8 mouse cellular contexts compared by ENCODE assay signal in the genomic region with DNA sequence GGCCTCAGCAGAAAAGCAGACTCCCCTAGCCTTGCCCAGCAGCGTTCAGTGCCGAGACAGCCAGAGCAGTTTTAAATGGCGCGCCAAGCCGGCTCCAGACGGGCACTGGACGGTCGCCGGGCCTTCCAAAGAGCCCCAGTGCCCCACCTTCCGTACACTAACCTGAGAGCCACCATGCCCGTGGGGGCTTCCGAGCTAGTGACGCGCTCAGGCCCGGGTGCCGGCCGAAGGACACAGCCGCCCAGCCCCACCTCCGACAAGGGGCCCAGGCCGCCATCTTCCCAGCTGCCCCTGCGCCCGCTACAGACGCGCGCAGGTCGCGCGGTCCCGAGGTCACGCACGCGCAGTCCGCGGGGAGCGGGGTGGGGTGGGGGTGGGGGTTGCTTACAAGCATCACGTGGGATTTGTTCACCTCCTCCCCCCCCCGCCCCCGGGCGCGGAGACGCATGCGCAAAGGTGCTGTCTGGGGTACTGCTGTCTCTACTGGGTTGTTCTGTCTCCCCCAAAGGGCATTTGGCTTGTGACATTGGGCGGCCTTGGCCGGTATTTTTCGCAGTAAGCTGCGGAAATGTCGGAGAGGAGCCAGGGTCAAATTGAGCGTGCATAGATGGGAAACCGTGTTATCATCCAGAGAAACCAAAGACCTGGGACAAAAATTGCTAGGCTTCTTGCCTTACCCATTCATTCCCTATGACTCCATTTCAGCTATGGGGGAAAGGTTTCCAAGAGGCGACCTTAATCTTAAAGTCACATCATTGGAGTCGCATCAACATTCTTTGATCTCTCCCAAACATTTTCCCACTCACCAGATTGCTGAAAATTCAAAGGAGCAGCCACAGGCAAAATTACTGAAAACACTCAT. TPM values are rescaled to one million over a fixed set of nuclear protein-coding genes. Genes with fewer than 3 reads are reported as not detected.
DNase-seq lines count a peak whose midpoint lies in the region; ATAC-seq lines count a peak whose summit lies in the region.

TSS of gene Abhd10 (minus strand) at position 341 of the 862 bp plus-strand sequence.

- peak within 1 kb of the TSS; percentile 94 for H3K9ac ChIP-seq in embryonic facial prominence, embryonic 13.5 days
- peak within 1 kb of the TSS; percentile 88 for H3K9ac ChIP-seq in limb, embryonic 13.5 days
- peak within 1 kb of the TSS; percentile 96 for H3K9ac ChIP-seq in midbrain, embryonic 16.5 days (ENCODE audit: low read depth, low read length)

- peak; percentile 98 for ATAC-seq in embryonic facial prominence, embryonic 13.5 days (ENCODE audit: insufficient number of reproducible peaks, insufficient read depth, low FRiP score, low TSS enrichment, low read depth)
- ATAC-seq in limb, embryonic 13.5 days (ENCODE audit: low FRiP score, low read depth), result peak; percentile 98
- ATAC-seq in midbrain, embryonic 16.5 days, result peak; percentile 98

- peak within 1 kb of the TSS; percentile 61 for H3K4me2 ChIP-seq in embryonic facial prominence, embryonic 13.5 days
- H3K4me2 ChIP-seq in limb, embryonic 13.5 days (replicated peaks), result peak within 1 kb of the TSS; percentile 67
- H3K4me2 ChIP-seq in midbrain, embryonic 16.5 days (ENCODE audit: low read length), result peak within 1 kb of the TSS; percentile 65

- no peaks in the 10 kb centered on the region for H3K27me3 ChIP-seq in embryonic facial prominence, embryonic 13.5 days
- no peaks in the 10 kb centered on the region for H3K27me3 ChIP-seq in limb, embryonic 13.5 days
- H3K27me3 ChIP-seq in midbrain, embryonic 16.5 days (ENCODE audit: control insufficient read depth, insufficient read depth, low read depth, low read length), result no peaks in the 10 kb centered on the region

- WGBS in embryonic facial prominence, embryonic 13.5 days, result under 1% methylated on average over 49 of the region's 51 CpGs
- under 1% methylated on average over 50 of the region's 51 CpGs for WGBS in limb, embryonic 13.5 days
- under 1% methylated on average over 47 of the region's 51 CpGs for WGBS in midbrain, embryonic 16.5 days

- peak within 1 kb of the TSS; percentile 93 for H3K27ac ChIP-seq in embryonic facial prominence, embryonic 13.5 days
- H3K27ac ChIP-seq in limb, embryonic 13.5 days, result peak within 1 kb of the TSS; percentile 88
- peak within 1 kb of the TSS; percentile 94 for H3K27ac ChIP-seq in midbrain, embryonic 16.5 days (ENCODE audit: low read length)

- peak within 1 kb of the TSS; percentile 81 for H3K4me3 ChIP-seq in embryonic facial prominence, embryonic 13.5 days
- peak within 1 kb of the TSS; percentile 73 for H3K4me3 ChIP-seq in limb, embryonic 13.5 days
- peak within 1 kb of the TSS; percentile 83 for H3K4me3 ChIP-seq in midbrain, embryonic 16.5 days (ENCODE audit: low read depth, low read length)

- H3K9me3 ChIP-seq in embryonic facial prominence, embryonic 13.5 days, result no peaks in the 10 kb centered on the region
- no peaks in the 10 kb centered on the region for H3K9me3 ChIP-seq in limb, embryonic 13.5 days
- no peaks in the 10 kb centered on the region for H3K9me3 ChIP-seq in midbrain, embryonic 16.5 days (replicated peaks; ENCODE audit: control insufficient read depth, low read length, poor library complexity, severe bottlenecking)

- H3K36me3 ChIP-seq in embryonic facial prominence, embryonic 13.5 days, result peaks cover 15% of the 10 kb centered on the region
- peaks cover 16% of the 10 kb centered on the region for H3K36me3 ChIP-seq in limb, embryonic 13.5 days
- H3K36me3 ChIP-seq in midbrain, embryonic 16.5 days (ENCODE audit: control insufficient read depth, insufficient read depth, low read length), result no peaks in the 10 kb centered on the region

- peak; percentile 93 for DNase-seq in 3134 (ENCODE audit: extremely low read depth, insufficient read length, low spot score)
- peak; percentile 98 for DNase-seq in adrenal gland, postnatal 36 days
- DNase-seq in heart, adult 18-20 months, result peak; percentile 95 to 99
- peak; percentile 94 to 96 for DNase-seq in kidney, adult 8-10 months
- peak; percentile 86 to 95 for DNase-seq in spleen, postnatal 10 days (ENCODE audit: low spot score in 2 of 2)

- peaks cover 13% of the 10 kb centered on the region for H3K4me1 ChIP-seq in embryonic facial prominence, embryonic 13.5 days
- H3K4me1 ChIP-seq in limb, embryonic 13.5 days, result peaks cover 17% of the 10 kb centered on the region
- H3K4me1 ChIP-seq in midbrain, embryonic 16.5 days (ENCODE audit: control insufficient read depth, insufficient read depth, low read length), result peaks cover 13% of the 10 kb centered on the region

RNA-seq across cellular contexts. Expression of gene Abhd10, which starts in this region (rescaled TPM):
- total RNA-seq in adrenal gland, postnatal 36 days (2021), result 10 to 100 TPM; 17.0 to 28.8 TPM
- 39.0 and 40.4 TPM in 2 replicates for polyA plus RNA-seq in embryonic facial prominence, embryonic 13.5 days (2015; fragmentation: Nextera tagmentation; extraction: Ambion mirVana)
- 10 to 100 TPM; 17.9 to 18.8 TPM for total RNA-seq in heart, adult 18-20 months (2021)
- polyA plus RNA-seq in limb, embryonic 13.5 days (2015; fragmentation: Nextera tagmentation; extraction: Ambion mirVana), result 37.1 and 42.3 TPM in 2 replicates
- polyA plus RNA-seq in midbrain, embryonic 16.5 days (2015; fragmentation: Nextera tagmentation; extraction: Ambion mirVana), result 42.3 and 42.6 TPM in 2 replicates

Comparison
In these comparisons a context has a peak if more than half of its experiments do, and no peak if none do; other contexts are left out.
1. Peak in every context shown above with its lines: DNase-seq, ATAC-seq, H3K4me3 ChIP-seq and H3K27ac ChIP-seq.